Mouse (Mus musculus) CD4-positive, CD25-positive, alpha-beta regulatory T cell, adult 4 months (primary cell): ENCODE results near the gene Otub1. TPM values are rescaled to one million over a fixed set of nuclear protein-coding genes. Genes with fewer than 3 reads are reported as not detected.

ENCODE experiments used
- polyA plus RNA-seq, 2 experiments: library from polyadenylated mRNA; unstranded; fragments of 100-300 nt; shearing (Covaris generic); gene quantifications; one replicate each; pipeline ENCODE4 v1.2.1; 2017

Gene Otub1
- polyA plus RNA-seq, 2 experiments from 2014 or later: 157 to 198 TPM

Other genes with a start within 250 kb of the Otub1 start
- gene Ppp1r14b, start 231.3 kb downstream of the Otub1 start, polyA plus RNA-seq: 10 to 100 TPM in 1 of 2 experiments, 1 to 10 TPM in 1; 9.3 to 23.8 TPM
- 1 to 10 TPM; 3.2 to 3.4 TPM for gene Plcb3, start 229.8 kb downstream of the Otub1 start, polyA plus RNA-seq
- gene Fkbp2, start 225.8 kb downstream of the Otub1 start, polyA plus RNA-seq: 10 to 100 TPM; 46.8 to 56.8 TPM
- 1 to 10 TPM; 3.3 to 4.4 TPM for gene Vegfb, start 218.7 kb downstream of the Otub1 start, polyA plus RNA-seq
- gene Dnajc4, start 213.7 kb downstream of the Otub1 start, polyA plus RNA-seq: 10 to 100 TPM; 59.8 to 74.9 TPM
- gene Nudt22, start 210.2 kb downstream of the Otub1 start, polyA plus RNA-seq: 10 to 100 TPM; 34.8 to 39.6 TPM
- 10 to 100 TPM in 1 of 2 experiments, 1 to 10 TPM in 1; 8.1 to 10.9 TPM for gene Trpt1, start 210.2 kb downstream of the Otub1 start, polyA plus RNA-seq
- 100 to 1,000 TPM; 272 to 479 TPM for gene Fermt3, start 186.8 kb downstream of the Otub1 start, polyA plus RNA-seq
- gene Stip1, start 166.3 kb downstream of the Otub1 start, polyA plus RNA-seq: 100 to 1,000 TPM; 117 to 119 TPM
- 1 to 10 TPM in 1 of 2 experiments, not detected in 1; 2.3 TPM for gene Macrod1, start 149.5 kb downstream of the Otub1 start, polyA plus RNA-seq
- gene Flrt1, start 100.6 kb downstream of the Otub1 start, polyA plus RNA-seq: under 1 TPM in 1 of 2 experiments, not detected in 1; 0.22 TPM
- gene Cox8a, start 11.3 kb upstream of the Otub1 start, polyA plus RNA-seq: 100 to 1,000 TPM; 223 to 296 TPM
- gene Naa40, start 34.9 kb upstream of the Otub1 start, polyA plus RNA-seq: 10 to 100 TPM; 21.9 to 26.8 TPM
- under 1 TPM in 1 of 2 experiments, not detected in 1; 0.42 TPM for gene Rcor2, start 61.0 kb upstream of the Otub1 start, polyA plus RNA-seq
- gene Mark2, start 135.5 kb upstream of the Otub1 start, polyA plus RNA-seq: 10 to 100 TPM; 53.0 to 75.8 TPM
- gene Spindoc, start 176.7 kb upstream of the Otub1 start, polyA plus RNA-seq: 1 to 10 TPM; 3.5 to 4.1 TPM
- gene 2700081O15Rik, start 211.3 kb upstream of the Otub1 start, polyA plus RNA-seq: under 1 TPM in 1 of 2 experiments, not detected in 1; 0.12 TPM